ENCODE assay signal across 20 mouse cellular contexts in genomic region chr3:150954897-150955296, GRCm38 (mm10).
DNase-seq lines count a peak whose midpoint lies in the region.
"Had no signal": no experiment of that assay in that cellular context is flagged by ENCODE, and none has a peak within 500 bp of the region (broad histone marks: within the 10 kb centered on the region; RNA-seq: fewer than 3 reads in every experiment).

No protein-coding gene starts in this region.

- H3K4me3 ChIP-seq in limb, embryonic 10.5 days = no peak overlapping the region
- H3K4me3 ChIP-seq: embryonic facial prominence, embryonic 15.5 days; erythroblast, embryonic 14.5 days; forebrain, embryonic 10.5 days; gastrocnemius, adult 2 months; heart, embryonic 13.5 days; hindbrain, embryonic 12.5 days had no signal

- H3K27ac ChIP-seq in limb, embryonic 10.5 days = no peak overlapping the region
- H3K27ac ChIP-seq: embryonic facial prominence, embryonic 15.5 days; forebrain, embryonic 10.5 days; gastrocnemius, adult 2 months; heart, embryonic 13.5 days; hindbrain, embryonic 12.5 days had no signal

- H3K36me3 ChIP-seq in limb, embryonic 10.5 days = no peaks in the 10 kb centered on the region
- H3K36me3 ChIP-seq: embryonic facial prominence, embryonic 15.5 days; forebrain, embryonic 10.5 days; heart, embryonic 13.5 days; hindbrain, embryonic 12.5 days had no signal

- intact Hi-C loops in left cerebral cortex, postnatal 25 days (cut with DNase I) = no loop called here

- no peaks in the 10 kb centered on the region for H3K9me3 ChIP-seq in limb, embryonic 10.5 days (replicated peaks)
- H3K9me3 ChIP-seq: embryonic facial prominence, embryonic 15.5 days; forebrain, embryonic 10.5 days; heart, embryonic 13.5 days; hindbrain, embryonic 12.5 days had no signal

- DNase-seq in layer of hippocampus, adult 11-12 months (ENCODE audit: low spot score) = peak; percentile 8
- DNase-seq in layer of hippocampus, postnatal 10 days (ENCODE audit: low spot score in 2 of 2) = no peak
- DNase-seq in left cerebral cortex, postnatal 25 days (ENCODE audit: low spot score in 2 of 2) = peak; percentile 10 to 56
- DNase-seq in left cerebral cortex, adult 8-10 months (ENCODE audit: low spot score in 2 of 2) = no peak
- DNase-seq in right cerebral cortex, adult 2 months (ENCODE audit: low spot score in 2 of 2) = peak; percentile 12 to 21
- DNase-seq in right cerebral cortex, postnatal 36 days (ENCODE audit: low spot score in 2 of 2) = peak; percentile 7
- DNase-seq in limb, embryonic 10.5 days (ENCODE audit: low spot score) = no peak
- DNase-seq in thymus, adult 18-20 months = no peak
- DNase-seq: adrenal gland, postnatal 14 days; cerebellum, adult 18-20 months; cerebellum, adult 9-11 months; gastrocnemius, adult 2 months; gastrocnemius, postnatal 25 days; heart, postnatal 36 days had no signal

- no peaks in the 10 kb centered on the region for H3K4me1 ChIP-seq in limb, embryonic 10.5 days
- H3K4me1 ChIP-seq: embryonic facial prominence, embryonic 15.5 days; forebrain, embryonic 10.5 days; heart, embryonic 13.5 days; hindbrain, embryonic 12.5 days had no signal

- H3K27me3 ChIP-seq in limb, embryonic 10.5 days (ENCODE audit: low read depth, poor library complexity, severe bottlenecking) = no peaks in the 10 kb centered on the region
- H3K27me3 ChIP-seq: CH12.LX; embryonic facial prominence, embryonic 15.5 days; heart, embryonic 13.5 days; hindbrain, embryonic 12.5 days had no signal

- WGBS in limb, embryonic 10.5 days = 83% methylated on average over 1 of the region's 1 CpGs

Comparison
In these comparisons a context has a peak if more than half of its experiments do, and no peak if none do; other contexts are left out.
1. DNase-seq: peak in layer of hippocampus, adult 11-12 months (single experiment), left cerebral cortex, postnatal 25 days (2 of 2), right cerebral cortex, adult 2 months (2 of 2) and right cerebral cortex, postnatal 36 days (2 of 2); none in layer of hippocampus, postnatal 10 days (0 of 2), left cerebral cortex, adult 8-10 months (0 of 2), limb, embryonic 10.5 days (single experiment) and thymus, adult 18-20 months (0 of 2).